Mouse (Mus musculus): ENCODE results near the gene Crtam. TPM values are rescaled to one million over a fixed set of nuclear protein-coding genes. Genes with fewer than 3 reads are reported as not detected.

Crtam gene
- polyA plus RNA-seq, 1 experiment from 2014 or later: not detected

DNA sequence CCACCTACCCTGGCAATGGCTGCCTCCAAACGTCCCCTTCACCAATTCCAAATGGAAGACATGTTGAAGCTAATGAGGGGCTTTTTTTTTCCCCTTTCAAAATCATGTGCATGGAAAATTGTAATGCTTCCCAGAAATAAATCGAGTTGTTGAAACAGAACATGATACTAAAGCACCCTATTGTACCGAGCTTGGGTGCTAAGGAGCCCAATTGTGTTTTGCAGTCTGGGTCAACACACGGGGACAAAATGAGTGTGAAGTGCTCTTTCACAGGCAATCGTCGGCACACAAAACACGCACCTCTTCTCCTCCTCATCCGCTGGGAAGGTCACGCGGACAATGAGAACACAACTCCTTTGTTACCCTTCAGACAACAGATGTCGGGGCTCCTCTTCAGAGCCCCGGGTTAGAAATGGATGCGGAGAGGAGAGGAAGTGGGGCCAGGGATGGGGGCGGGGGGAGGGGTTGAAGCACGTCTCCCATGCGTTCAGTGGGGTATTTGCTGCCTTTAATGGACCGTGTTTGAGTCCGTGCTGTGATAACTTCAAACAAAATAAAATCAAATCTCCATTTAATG is 55.3 kb downstream of the Crtam start:
- ATAC-seq (replicated peaks; ENCODE audit: low FRiP score) (0 out of 2 replicates have a peak, but pooled peaks have one; percentile 12), DNase-seq (ENCODE audit: low spot score) (no peak)
- Histone ChIP-seq H3K36me3 (ENCODE audit: control insufficient read depth, insufficient read depth, low read length) (no peaks in the 10 kb centered on the region), H3K27me3 (ENCODE audit: control insufficient read depth, insufficient read depth, low read length) (no peaks in the 10 kb centered on the region), H3K4me1 (replicated peaks; ENCODE audit: control insufficient read depth, insufficient read depth, low read length) (no peaks in the 10 kb centered on the region; the same call in 1 of the 2 replicates), H3K4me2 (ENCODE audit: low read depth, low read length, severe bottlenecking) (peak overlapping the region; percentile 24), H3K4me3 (ENCODE audit: low read depth, low read length) (no peak overlapping the region), H3K9me3 (ENCODE audit: control insufficient read depth, low read length) (no peaks in the 10 kb centered on the region), H3K9ac (ENCODE audit: low read length) (no peak overlapping the region), H3K27ac (ENCODE audit: low read depth, low read length) (no peak overlapping the region)
- WGBS: 37% methylated on average over 18 of the region's 18 CpGs

DNA sequence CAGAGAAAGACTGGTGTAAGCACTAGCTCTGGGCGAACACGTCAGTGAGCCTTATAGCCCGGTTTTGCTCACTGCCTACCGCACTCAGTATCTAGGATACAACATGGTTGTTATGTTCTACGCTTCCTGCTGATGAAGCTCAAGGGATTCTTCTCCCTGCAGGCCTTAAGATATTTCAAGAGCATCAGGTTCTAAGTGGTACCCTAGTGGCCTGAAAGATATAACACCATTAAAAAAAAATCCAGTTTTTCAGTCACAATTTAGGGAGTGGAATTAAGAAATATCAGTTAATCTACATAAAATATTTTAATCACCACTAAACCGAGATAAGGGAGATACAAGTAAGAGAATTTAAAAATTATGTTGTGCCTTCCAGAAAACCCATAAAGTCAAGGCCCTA is 56.0 kb downstream of the Crtam start:
- no peaks in the 10 kb centered on the region for H3K27me3 ChIP-seq (ENCODE audit: control insufficient read depth, insufficient read depth, low read length)
- no peak for DNase-seq (ENCODE audit: low spot score)
- 94% methylated on average over 6 of the region's 6 CpGs for WGBS

DNA sequence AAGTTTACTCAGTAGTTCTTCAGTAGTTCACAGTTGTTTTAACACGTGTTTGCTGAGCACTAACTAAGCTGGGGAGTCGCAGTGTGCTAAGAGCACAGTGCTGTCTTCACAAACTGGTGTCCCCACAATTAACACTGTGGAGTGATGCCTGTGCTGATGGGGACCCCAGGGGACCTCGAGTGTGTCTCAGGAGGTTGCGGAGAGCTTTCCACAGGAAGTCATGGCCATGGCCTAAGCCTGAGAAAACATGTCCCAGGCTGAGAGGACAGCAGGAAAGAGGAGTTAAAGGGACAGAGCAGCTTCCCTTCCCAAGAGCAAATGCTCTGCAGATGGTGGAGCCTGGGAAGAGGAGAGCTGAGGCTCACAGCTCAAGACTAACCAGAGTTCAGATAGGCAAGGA is 57.3 kb downstream of the Crtam start:
- Histone ChIP-seq H3K4me3 (ENCODE audit: low read depth, low read length) (no peak overlapping the region), H3K4me1 (replicated peaks; ENCODE audit: control insufficient read depth, insufficient read depth, low read length) (no peaks in the 10 kb centered on the region; the same call in 1 of the 2 replicates), H3K9me3 (ENCODE audit: control insufficient read depth, low read length) (no peaks in the 10 kb centered on the region), H3K36me3 (ENCODE audit: control insufficient read depth, insufficient read depth, low read length) (no peaks in the 10 kb centered on the region), H3K27me3 (ENCODE audit: control insufficient read depth, insufficient read depth, low read length) (no peaks in the 10 kb centered on the region), H3K4me2 (ENCODE audit: low read depth, low read length, severe bottlenecking) (no peak overlapping the region), H3K9ac (ENCODE audit: low read length) (no peak overlapping the region), H3K27ac (ENCODE audit: low read depth, low read length) (no peak overlapping the region)
- DNase-seq (ENCODE audit: low spot score) (no peak), ATAC-seq (replicated peaks; ENCODE audit: low FRiP score) (no peak)
- WGBS: 79% methylated on average over 4 of the region's 4 CpGs

More for the DNA sequence above, 56.0 kb downstream of the Crtam start:
- ATAC-seq (replicated peaks; ENCODE audit: low FRiP score): no peak
- Histone ChIP-seq H3K9me3 (ENCODE audit: control insufficient read depth, low read length) (no peaks in the 10 kb centered on the region), H3K4me2 (ENCODE audit: low read depth, low read length, severe bottlenecking) (no peak overlapping the region), H3K27ac (ENCODE audit: low read depth, low read length) (no peak overlapping the region), H3K9ac (ENCODE audit: low read length) (no peak overlapping the region), H3K4me1 (replicated peaks; ENCODE audit: control insufficient read depth, insufficient read depth, low read length) (no peaks in the 10 kb centered on the region; the same call in 1 of the 2 replicates), H3K36me3 (ENCODE audit: control insufficient read depth, insufficient read depth, low read length) (no peaks in the 10 kb centered on the region), H3K4me3 (ENCODE audit: low read depth, low read length) (no peak overlapping the region)

GRCm38 (mm10) chr9:40937425-40937824 is 67.0 kb downstream of the Crtam start:
- H3K4me2 ChIP-seq (ENCODE audit: low read depth, low read length, severe bottlenecking): no peak overlapping the region
- no peak overlapping the region for H3K4me3 ChIP-seq (ENCODE audit: low read depth, low read length)
- no peak for DNase-seq (ENCODE audit: low spot score)
- WGBS: 70% methylated on average over 7 of the region's 7 CpGs
- H3K36me3 ChIP-seq (ENCODE audit: control insufficient read depth, insufficient read depth, low read length): no peaks in the 10 kb centered on the region
- H3K27me3 ChIP-seq (ENCODE audit: control insufficient read depth, insufficient read depth, low read length): no peaks in the 10 kb centered on the region
- no peak overlapping the region for H3K9ac ChIP-seq (ENCODE audit: low read length)
- H3K4me1 ChIP-seq (replicated peaks; ENCODE audit: control insufficient read depth, insufficient read depth, low read length): no peaks in the 10 kb centered on the region
- no peak overlapping the region for H3K27ac ChIP-seq (ENCODE audit: low read depth, low read length)
- ATAC-seq (replicated peaks; ENCODE audit: low FRiP score): no peak
- H3K9me3 ChIP-seq (ENCODE audit: control insufficient read depth, low read length): no peaks in the 10 kb centered on the region

GRCm38 (mm10) chr9:40933323-40933722 is 71.1 kb downstream of the Crtam start:
- Histone ChIP-seq H3K4me2 (ENCODE audit: low read depth, low read length, severe bottlenecking) (no peak overlapping the region), H3K4me1 (replicated peaks; ENCODE audit: control insufficient read depth, insufficient read depth, low read length) (no peaks in the 10 kb centered on the region), H3K4me3 (ENCODE audit: low read depth, low read length) (no peak overlapping the region), H3K36me3 (ENCODE audit: control insufficient read depth, insufficient read depth, low read length) (no peaks in the 10 kb centered on the region), H3K27me3 (ENCODE audit: control insufficient read depth, insufficient read depth, low read length) (no peaks in the 10 kb centered on the region), H3K27ac (ENCODE audit: low read depth, low read length) (no peak overlapping the region), H3K9ac (ENCODE audit: low read length) (no peak overlapping the region), H3K9me3 (ENCODE audit: control insufficient read depth, low read length) (no peaks in the 10 kb centered on the region)
- DNase-seq (ENCODE audit: low spot score) (no peak), ATAC-seq (replicated peaks; ENCODE audit: low FRiP score) (no peak)
- WGBS: 69% methylated on average over 3 of the region's 3 CpGs

DNA sequence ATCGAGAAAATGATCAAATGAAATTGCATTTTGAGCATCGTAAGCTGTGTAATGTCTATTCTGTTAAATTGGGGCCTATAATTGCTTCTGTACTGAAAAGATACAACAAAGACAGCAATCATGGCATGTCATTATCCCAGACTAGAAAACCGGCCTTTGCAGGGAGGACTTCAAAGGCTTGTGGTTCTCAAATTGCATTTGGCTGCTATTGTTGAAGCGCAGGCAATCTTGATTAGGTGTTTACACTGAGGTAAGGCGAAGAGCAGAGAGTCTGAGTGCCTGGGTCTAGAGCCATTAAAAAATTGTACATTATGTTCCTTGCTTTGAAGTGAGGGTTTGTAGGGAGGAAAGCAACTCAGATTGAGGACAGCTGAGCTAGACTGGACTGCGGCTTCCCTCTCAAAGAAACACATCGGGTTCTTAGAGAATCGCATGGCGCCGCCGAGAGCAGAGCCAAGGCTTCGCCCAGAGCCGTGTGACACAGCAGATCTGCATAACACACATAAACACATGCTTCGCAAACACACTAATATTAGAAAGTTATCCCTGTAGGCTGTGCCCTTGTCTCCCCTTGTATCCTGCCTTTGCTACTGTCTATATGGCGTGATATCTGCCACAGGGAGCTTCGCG is 77.0 kb downstream of the Crtam start:
- DNase-seq (ENCODE audit: low spot score) (peak; percentile 57), ATAC-seq (replicated peaks; ENCODE audit: low FRiP score) (no peak; the same call in 1 of the 2 replicates)
- Histone ChIP-seq H3K4me1 (replicated peaks; ENCODE audit: control insufficient read depth, insufficient read depth, low read length) (no peaks in the 10 kb centered on the region), H3K4me3 (ENCODE audit: low read depth, low read length) (no peak overlapping the region), H3K4me2 (ENCODE audit: low read depth, low read length, severe bottlenecking) (no peak overlapping the region), H3K36me3 (ENCODE audit: control insufficient read depth, insufficient read depth, low read length) (no peaks in the 10 kb centered on the region), H3K27me3 (ENCODE audit: control insufficient read depth, insufficient read depth, low read length) (no peaks in the 10 kb centered on the region; the same call in 1 of the 2 replicates), H3K9ac (ENCODE audit: low read length) (no peak overlapping the region), H3K27ac (ENCODE audit: low read depth, low read length) (peak overlapping the region; percentile 31; the same call in 1 of the 2 replicates), H3K9me3 (ENCODE audit: control insufficient read depth, low read length) (no peaks in the 10 kb centered on the region)
- 64% methylated on average over 17 of the region's 17 CpGs for WGBS

Other genes with a start within 250 kb of the Crtam start
- gene Hspa8, start 203.6 kb downstream of the Crtam start, polyA plus RNA-seq (2014; fragmentation: Nextera tagmentation; extraction: Ambion mirVana): 3,498 and 3,614 TPM in 2 replicates
- 0.72 and 1.7 TPM in 2 replicates for gene Bsx, start 130.5 kb downstream of the Crtam start, polyA plus RNA-seq (2014; fragmentation: Nextera tagmentation; extraction: Ambion mirVana)
- 0.67 TPM in 1 of 2 replicates, not detected in the other for gene Jhy, start 40.5 kb downstream of the Crtam start, polyA plus RNA-seq (2014; fragmentation: Nextera tagmentation; extraction: Ambion mirVana)
- gene Ubash3b, start 157.1 kb upstream of the Crtam start, polyA plus RNA-seq (2014; fragmentation: Nextera tagmentation; extraction: Ambion mirVana): 7.4 and 8.3 TPM in 2 replicates